Mouse (Mus musculus) hindbrain, embryonic 16.5 days (tissue): ENCODE results near the gene Trim30b. TPM values are rescaled to one million over a fixed set of nuclear protein-coding genes. Genes with fewer than 3 reads are reported as not detected.
A peak's percentile ranks its signal among the peaks of the same experiment; 100 is the strongest.
"Not testable (repeated sequence)": the region's sequence is repeated elsewhere in the genome, so short reads cannot be mapped to it uniquely, and the experiment has no call there.

ENCODE experiments used
- ATAC-seq: fragments of 200-750 bp; cut with Nextera tagmentation; 2 replicates; pipeline ENCODE4 v1.8.0; 2017; ENCODE audit warnings: moderate TSS enrichment, moderate library complexity
- H3K27ac ChIP-seq: fragments of 300-500 bp; sonication (generic); 2 replicates; pipeline ENCODE4 v1.5.1; 2014; ENCODE audit warnings: low read depth, mild to moderate bottlenecking, control low read depth, low read length, moderate library complexity
- H3K27me3 ChIP-seq: fragments of 300-500 bp; sonication (generic); replicated peaks from 2 replicates; pipeline ENCODE4 v1.6.1; 2014; ENCODE audit warnings: low read length; ENCODE audit not compliant: control insufficient read depth, insufficient read depth
- H3K36me3 ChIP-seq: fragments of 300-500 bp; sonication (generic); 2 replicates; pipeline ENCODE4 v1.6.1; 2014; ENCODE audit warnings: mild to moderate bottlenecking, low read length, moderate library complexity, mixed read lengths; ENCODE audit not compliant: control insufficient read depth, insufficient read depth
- H3K4me1 ChIP-seq: fragments of 300-500 bp; sonication (generic); 2 replicates; pipeline ENCODE4 v1.6.1; 2014; ENCODE audit warnings: low read depth, low read length; ENCODE audit not compliant: control insufficient read depth, insufficient read depth
- H3K4me2 ChIP-seq: fragments of 300-500 bp; sonication (generic); 2 replicates; pipeline ENCODE4 v1.6.1; 2014; ENCODE audit warnings: mild to moderate bottlenecking, low read length, control low read depth, moderate library complexity
- H3K4me3 ChIP-seq: fragments of 300-500 bp; sonication (generic); 2 replicates; pipeline ENCODE4 v1.5.1; 2014; ENCODE audit warnings: mild to moderate bottlenecking, low read length, control low read depth, moderate library complexity
- H3K9ac ChIP-seq: fragments of 300-500 bp; sonication (generic); 2 replicates; pipeline ENCODE4 v1.6.1; 2014; ENCODE audit warnings: low read depth, mild to moderate bottlenecking, control low read depth, low read length, moderate library complexity
- H3K9me3 ChIP-seq: fragments of 300-500 bp; sonication (generic); 2 replicates; pipeline ENCODE4 v1.6.1; 2014; ENCODE audit warnings: mild to moderate bottlenecking, low read length, moderate library complexity; ENCODE audit not compliant: control insufficient read depth
- WGBS: fragments of 180-500 bp; shearing (Covaris S2); extraction: QIAGEN DNeasy Blood & Tissue Kit; methylation state at CpG from one replicate; pipeline ENCODE4 v1.1.7; 2014; 5-methylcytosine and 5-hydroxymethylcytosine counted together
- polyA plus RNA-seq: library from polyadenylated mRNA; unstranded; fragments of >200 nt; fragmentation: Nextera tagmentation; extraction: Ambion mirVana; gene quantifications from 2 replicates; pipeline ENCODE4 v1.2.1, GENCODE M21; 2015

Trim30b gene
- polyA plus RNA-seq, 1 experiment from 2014 or later, result not detected

DNA sequence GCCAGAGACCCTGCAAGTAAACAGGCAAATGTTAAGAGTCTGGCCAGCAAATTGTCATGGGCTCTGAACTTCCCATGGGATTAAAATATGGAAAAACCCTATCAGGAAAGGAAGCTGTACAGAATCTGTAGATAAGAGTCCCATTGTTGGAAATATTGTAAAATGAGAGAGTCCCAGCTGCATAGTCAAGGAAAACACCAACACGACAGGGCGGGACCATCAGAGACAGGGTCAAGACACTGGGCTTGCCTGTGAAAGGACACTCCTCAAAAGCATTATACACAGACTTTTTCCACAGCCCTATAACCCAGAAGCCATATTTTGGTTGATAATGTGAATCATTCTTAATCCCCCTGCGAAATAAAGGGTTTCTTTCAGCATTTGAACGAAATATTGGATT is 28.9 kb downstream of the Trim30b start:
- not testable (repeated sequence) for H3K4me1 ChIP-seq, H3K4me3 ChIP-seq, H3K9ac ChIP-seq, H3K36me3 ChIP-seq, H3K27me3 ChIP-seq, H3K4me2 ChIP-seq, ATAC-seq, H3K27ac ChIP-seq, H3K9me3 ChIP-seq
- 77% methylated on average over 2 of the region's 4 CpGs for WGBS

DNA sequence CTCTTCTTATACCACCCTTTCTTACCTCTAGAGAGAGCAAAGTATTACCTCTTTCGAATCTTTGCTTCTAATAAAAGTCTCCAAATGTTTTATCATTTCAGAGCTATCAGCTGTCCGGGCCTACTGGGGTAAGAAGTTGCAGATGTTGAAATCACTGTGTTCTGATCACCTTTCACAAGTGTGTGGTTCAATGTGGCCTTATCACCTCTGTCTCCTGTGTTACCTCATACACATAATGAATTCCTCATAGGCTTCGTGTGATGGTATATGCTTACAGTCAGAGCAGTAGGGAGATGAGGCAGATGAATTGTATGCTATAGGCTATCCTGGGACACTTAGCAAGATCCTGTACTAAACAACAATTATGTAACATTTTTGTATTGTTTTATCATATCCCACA is 34.1 kb downstream of the Trim30b start:
- not testable (repeated sequence) for H3K4me3 ChIP-seq, H3K27ac ChIP-seq, H3K9ac ChIP-seq, H3K9me3 ChIP-seq, ATAC-seq, H3K4me2 ChIP-seq, H3K4me1 ChIP-seq, H3K27me3 ChIP-seq, H3K36me3 ChIP-seq
- WGBS, result 92% methylated on average over 3 of the region's 3 CpGs

DNA sequence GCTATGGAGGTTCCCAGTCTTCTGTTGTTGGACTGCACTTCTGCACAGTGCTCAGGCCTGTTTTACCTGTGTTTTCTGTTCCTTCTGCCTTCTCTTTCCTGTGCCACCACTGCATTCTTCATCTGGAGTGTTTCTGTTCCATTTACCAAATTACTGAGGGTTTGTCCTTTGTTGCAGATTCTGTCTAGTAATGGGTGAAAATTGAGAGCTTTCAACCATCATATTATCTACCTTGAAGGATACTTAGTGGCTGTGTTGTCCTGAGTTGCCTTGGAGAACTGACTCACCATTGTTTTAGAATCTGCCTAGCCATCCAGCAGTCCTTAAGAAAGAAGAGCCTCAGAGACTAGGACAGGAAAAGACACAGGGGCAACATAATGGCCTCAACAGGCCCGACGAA is 40.5 kb downstream of the Trim30b start, which contains the start of gene Trim34b:
Gene Trim34b (plus strand): TSS at position 301 of the 400 bp plus-strand sequence.
- not testable (repeated sequence) for H3K36me3 ChIP-seq, H3K4me1 ChIP-seq, H3K27ac ChIP-seq, H3K4me2 ChIP-seq, H3K9me3 ChIP-seq, H3K9ac ChIP-seq, H3K27me3 ChIP-seq, H3K4me3 ChIP-seq, ATAC-seq
- WGBS, result 90% methylated on average over 2 of the region's 2 CpGs

DNA sequence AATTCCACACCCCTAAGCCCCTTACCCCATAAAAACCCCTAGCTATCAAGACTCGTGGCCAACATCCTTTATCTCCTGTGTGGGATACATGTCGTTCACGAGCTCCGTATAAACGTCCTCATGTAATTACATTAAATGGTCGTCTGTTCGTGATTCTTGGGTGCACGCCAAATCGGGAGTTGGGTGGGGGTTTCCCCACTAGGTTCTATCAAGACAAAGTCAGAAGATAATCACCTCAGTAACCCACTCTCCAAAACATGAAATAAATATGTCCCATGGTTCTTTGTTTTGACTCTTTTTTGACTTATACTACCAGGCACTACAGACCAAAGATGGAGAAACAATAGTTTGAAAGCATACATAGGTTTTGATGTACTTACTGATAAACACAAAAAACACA is 47.7 kb downstream of the Trim30b start:
- WGBS, result 85% methylated on average over 9 of the region's 9 CpGs

DNA sequence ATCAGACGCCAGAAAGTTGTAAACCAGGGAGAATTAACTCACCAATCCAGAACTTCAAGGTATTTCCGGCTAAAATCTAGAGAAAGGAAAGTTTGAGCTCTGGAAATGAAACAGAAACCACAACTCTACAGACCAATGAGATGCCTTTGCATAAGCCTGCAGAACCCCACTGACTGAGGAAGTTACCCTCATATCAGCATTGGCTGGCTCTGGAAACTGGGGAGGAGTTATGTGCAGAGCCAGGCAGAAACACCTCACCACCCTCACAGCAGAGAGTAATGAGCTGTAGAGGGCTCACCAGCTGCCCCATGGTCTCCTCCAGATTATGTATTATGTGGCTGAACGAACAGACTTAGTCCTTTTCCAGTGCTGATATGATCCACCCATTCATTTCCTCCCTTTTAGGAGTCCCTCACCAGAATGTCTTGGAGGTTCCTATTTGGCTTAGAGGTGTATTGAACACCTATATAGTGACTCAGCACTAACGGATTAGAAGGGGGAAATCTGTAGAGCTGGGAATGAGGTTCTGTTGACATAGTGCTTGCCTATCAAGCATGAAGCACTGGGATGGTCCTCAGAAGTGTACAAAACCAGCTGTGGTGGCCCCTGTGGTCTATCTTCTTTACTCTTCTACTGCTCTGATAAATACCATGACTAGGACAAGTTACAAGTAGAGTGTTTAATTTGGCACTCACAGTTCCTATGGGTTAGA is 54.2 kb downstream of the Trim30b start, which contains the start of gene Trim12a:
Gene Trim12a (minus strand): TSS at position 98 of the 712 bp plus-strand sequence.
- ATAC-seq, result 0 out of 2 replicates have a peak, but pooled peaks have one; percentile 56
- Histone ChIP-seq H3K4me3 (peak within 1 kb of the TSS; percentile 31), H3K4me2 (peak within 1 kb of the TSS; percentile 42)
- not testable (repeated sequence) for H3K36me3 ChIP-seq, H3K27ac ChIP-seq, H3K4me1 ChIP-seq, H3K27me3 ChIP-seq, H3K9ac ChIP-seq, H3K9me3 ChIP-seq
- WGBS, result 34% methylated on average over 4 of the region's 4 CpGs

More for the DNA sequence above, 47.7 kb downstream of the Trim30b start:
- Histone ChIP-seq H3K9ac (no peak overlapping the region), H3K27me3 (no peaks in the 10 kb centered on the region), H3K4me3 (no peak overlapping the region), H3K27ac (no peak overlapping the region), H3K4me2 (no peak overlapping the region), H3K9me3 (no peaks in the 10 kb centered on the region), H3K36me3 (no peaks in the 10 kb centered on the region), H3K4me1 (no peaks in the 10 kb centered on the region)
- no peak for ATAC-seq

DNA sequence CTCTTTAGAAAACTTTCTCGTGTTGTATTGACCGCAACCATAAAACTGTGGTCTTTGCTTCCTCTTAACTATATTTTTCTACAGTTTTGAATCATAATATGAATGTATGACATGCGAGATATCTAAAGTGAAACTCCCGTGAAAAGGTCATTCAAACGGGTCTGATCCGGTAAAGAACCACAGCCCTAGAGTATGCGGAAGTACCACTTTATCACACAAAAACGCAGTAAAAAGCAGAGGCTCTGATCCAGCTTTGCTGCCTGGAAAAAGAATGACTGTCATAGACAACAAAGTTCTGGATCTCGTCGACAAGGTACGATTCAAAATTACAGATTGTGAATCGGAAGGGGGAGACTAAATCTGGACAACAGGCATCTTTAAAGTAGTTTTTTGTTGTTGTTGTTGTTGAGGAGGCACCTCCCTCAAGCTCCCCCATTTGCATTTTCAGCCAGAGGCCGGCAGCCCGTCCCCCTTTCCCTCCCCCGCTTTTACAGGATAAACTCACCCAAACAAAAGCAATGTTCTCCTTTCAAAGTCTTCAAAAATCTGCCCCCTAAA is 54.8 kb downstream of the Trim30b start:
- 15% methylated on average over 15 of the region's 15 CpGs for WGBS
- Histone ChIP-seq H3K4me2 (peak overlapping the region; percentile 42), H3K9ac (no peak overlapping the region), H3K4me1 (no peaks in the 10 kb centered on the region), H3K36me3 (no peaks in the 10 kb centered on the region), H3K27me3 (no peaks in the 10 kb centered on the region), H3K4me3 (peak overlapping the region; percentile 31), H3K9me3 (no peaks in the 10 kb centered on the region), H3K27ac (no peak overlapping the region)
- ATAC-seq, result no peak

Other genes with a start within 250 kb of the Trim30b start
- gene Ubqln5, start 240.1 kb downstream of the Trim30b start, polyA plus RNA-seq, result not detected in 2 replicates
- gene Olfr643, start 232.5 kb downstream of the Trim30b start, polyA plus RNA-seq, result not detected in 2 replicates
- gene Ubqln3, start 226.6 kb downstream of the Trim30b start, polyA plus RNA-seq, result not detected in 2 replicates
- gene Ubqlnl, start 219.3 kb downstream of the Trim30b start, polyA plus RNA-seq, result not detected in 2 replicates
- not detected in 2 replicates for gene Olfm5, start 205.1 kb downstream of the Trim30b start, polyA plus RNA-seq
- gene Olfr648, start 186.5 kb downstream of the Trim30b start, polyA plus RNA-seq, result 0.45 and 0.54 TPM in 2 replicates
- not detected in 2 replicates for gene Olfr649, start 173.9 kb downstream of the Trim30b start, polyA plus RNA-seq
- 0.30 and 0.41 TPM in 2 replicates for gene Trim6, start 151.1 kb downstream of the Trim30b start, polyA plus RNA-seq
- gene Trim34a, start 125.4 kb downstream of the Trim30b start, polyA plus RNA-seq, result 0.97 and 1.2 TPM in 2 replicates
- gene Trim5, start 81.8 kb downstream of the Trim30b start, polyA plus RNA-seq, result 0.21 and 0.24 TPM in 2 replicates
- gene Trim12a, start 54.4 kb downstream of the Trim30b start, polyA plus RNA-seq, result 1.7 and 2.1 TPM in 2 replicates
- not detected in 2 replicates for gene Trim34b, start 40.4 kb downstream of the Trim30b start, polyA plus RNA-seq
- 1.2 and 1.4 TPM in 2 replicates for gene Trim12c, start 16.5 kb downstream of the Trim30b start, polyA plus RNA-seq
- 0.09 and 0.14 TPM in 2 replicates for gene Trim30c, start 31.0 kb upstream of the Trim30b start, polyA plus RNA-seq
- gene Trim30a, start 95.3 kb upstream of the Trim30b start, polyA plus RNA-seq, result 0.48 and 0.61 TPM in 2 replicates
- gene Trim30d, start 138.0 kb upstream of the Trim30b start, polyA plus RNA-seq, result 0.31 and 0.70 TPM in 2 replicates
- gene Olfr651, start 180.2 kb upstream of the Trim30b start, polyA plus RNA-seq, result not detected in 2 replicates
- 0.08 and 0.10 TPM in 2 replicates for gene Olfr652, start 191.0 kb upstream of the Trim30b start, polyA plus RNA-seq
- gene Olfr653, start 207.4 kb upstream of the Trim30b start, polyA plus RNA-seq, result 0.05 TPM in 1 of 2 replicates, not detected in the other
- gene Olfr654, start 217.1 kb upstream of the Trim30b start, polyA plus RNA-seq, result not detected in 2 replicates
- gene Olfr655, start 231.9 kb upstream of the Trim30b start, polyA plus RNA-seq, result not detected in 2 replicates
- gene Olfr656, start 244.1 kb upstream of the Trim30b start, polyA plus RNA-seq, result not detected in 2 replicates